Mouse (Mus musculus): ENCODE results near the gene Abhd13. TPM values are rescaled to one million over a fixed set of nuclear protein-coding genes. Genes with fewer than 3 reads are reported as not detected.

The Abhd13 gene
- polyA plus RNA-seq, 1 experiment, result 0.02 TPM

- peaks cover 14% of the 10 kb centered on the region for H3K36me3 ChIP-seq (ENCODE audit: control insufficient read depth)
These were observed 5.6 kb upstream of the Abhd13 start for GRCm38 (mm10) chr8:9971866-9972265.

GRCm38 (mm10) chr8:9975276-9975675 lies 2.2 kb upstream of the Abhd13 start:
- H3K4me3 ChIP-seq (replicated peaks), result peak overlapping the region; percentile 88
- no peaks in the 10 kb centered on the region for H3K9me3 ChIP-seq (ENCODE audit: control insufficient read depth, low read length)
- H3K27me3 ChIP-seq (ENCODE audit: control insufficient read depth), result no peaks in the 10 kb centered on the region
- H3K36me3 ChIP-seq (ENCODE audit: control insufficient read depth), result peaks cover 14% of the 10 kb centered on the region
- peaks cover 44% of the 10 kb centered on the region for H3K4me1 ChIP-seq (ENCODE audit: control insufficient read depth)
- TF ChIP-seq TAL1 (IDR thresholded peaks at IDR 0.05; ENCODE audit: low read length), result no peak
- TF ChIP-seq GATA1 (IDR thresholded peaks at IDR 0.05; ENCODE audit: low read length), result no peak

More at GRCm38 (mm10) chr8:9971866-9972265, 5.6 kb upstream of the Abhd13 start:
- peaks cover 16% of the 10 kb centered on the region for H3K4me1 ChIP-seq (ENCODE audit: control insufficient read depth)
- no peaks in the 10 kb centered on the region for H3K27me3 ChIP-seq (ENCODE audit: control insufficient read depth)
- TF ChIP-seq TAL1 (IDR thresholded peaks at IDR 0.05; ENCODE audit: low read length), result no peak
- TF ChIP-seq GATA1 (IDR thresholded peaks at IDR 0.05; ENCODE audit: low read length), result no peak
- H3K9me3 ChIP-seq (ENCODE audit: control insufficient read depth, low read length), result no peaks in the 10 kb centered on the region
- no peak overlapping the region for H3K4me3 ChIP-seq (replicated peaks)

GRCm38 (mm10) chr8:9975898-9976611 lies 1.5 kb upstream of the Abhd13 start:
- TF ChIP-seq TAL1 (IDR thresholded peaks at IDR 0.05; ENCODE audit: low read length) (no peak), GATA1 (IDR thresholded peaks at IDR 0.05; ENCODE audit: low read length) (no peak)
- Histone ChIP-seq H3K9me3 (ENCODE audit: control insufficient read depth, low read length) (no peaks in the 10 kb centered on the region), H3K36me3 (ENCODE audit: control insufficient read depth) (peaks cover 14% of the 10 kb centered on the region), H3K4me3 (replicated peaks) (peak overlapping the region; percentile 88), H3K4me1 (ENCODE audit: control insufficient read depth) (peaks cover 50% of the 10 kb centered on the region), H3K27me3 (ENCODE audit: control insufficient read depth) (no peaks in the 10 kb centered on the region)

- no peaks in the 10 kb centered on the region for H3K27me3 ChIP-seq (ENCODE audit: control insufficient read depth)
- peaks cover 51% of the 10 kb centered on the region for H3K4me1 ChIP-seq (ENCODE audit: control insufficient read depth)
- no peaks in the 10 kb centered on the region for H3K9me3 ChIP-seq (ENCODE audit: control insufficient read depth, low read length)
- no peak for TF ChIP-seq TAL1 (IDR thresholded peaks at IDR 0.05; ENCODE audit: low read length)
- peaks cover 17% of the 10 kb centered on the region for H3K36me3 ChIP-seq (ENCODE audit: control insufficient read depth)
- peak overlapping the region; percentile 88 for H3K4me3 ChIP-seq (replicated peaks)
These were observed 491 bp upstream of the Abhd13 start for GRCm38 (mm10) chr8:9977016-9977415.

GRCm38 (mm10) chr8:9978475-9979230 lies 1.1 kb downstream of the Abhd13 start:
- TF ChIP-seq TAL1 (IDR thresholded peaks at IDR 0.05; ENCODE audit: low read length), result no peak
- no peak for TF ChIP-seq GATA1 (IDR thresholded peaks at IDR 0.05; ENCODE audit: low read length)
- peak overlapping the region; percentile 88 for H3K4me3 ChIP-seq (replicated peaks)
- no peaks in the 10 kb centered on the region for H3K27me3 ChIP-seq (ENCODE audit: control insufficient read depth)
- peaks cover 51% of the 10 kb centered on the region for H3K4me1 ChIP-seq (ENCODE audit: control insufficient read depth)
- H3K9me3 ChIP-seq (ENCODE audit: control insufficient read depth, low read length), result no peaks in the 10 kb centered on the region
- peaks cover 20% of the 10 kb centered on the region for H3K36me3 ChIP-seq (ENCODE audit: control insufficient read depth)

GRCm38 (mm10) chr8:9979746-9980145 lies 2.2 kb downstream of the Abhd13 start:
- no peak overlapping the region for H3K4me3 ChIP-seq (replicated peaks)
- TF ChIP-seq TAL1 (IDR thresholded peaks at IDR 0.05; ENCODE audit: low read length), result no peak
- no peak for TF ChIP-seq GATA1 (IDR thresholded peaks at IDR 0.05; ENCODE audit: low read length)
- H3K4me1 ChIP-seq (ENCODE audit: control insufficient read depth), result peaks cover 51% of the 10 kb centered on the region
- H3K9me3 ChIP-seq (ENCODE audit: control insufficient read depth, low read length), result no peaks in the 10 kb centered on the region
- peaks cover 30% of the 10 kb centered on the region for H3K36me3 ChIP-seq (ENCODE audit: control insufficient read depth)
- H3K27me3 ChIP-seq (ENCODE audit: control insufficient read depth), result no peaks in the 10 kb centered on the region

GRCm38 (mm10) chr8:9980188-9980587 lies 2.7 kb downstream of the Abhd13 start:
- H3K9me3 ChIP-seq (ENCODE audit: control insufficient read depth, low read length), result no peaks in the 10 kb centered on the region
- H3K4me1 ChIP-seq (ENCODE audit: control insufficient read depth), result peaks cover 48% of the 10 kb centered on the region
- no peaks in the 10 kb centered on the region for H3K27me3 ChIP-seq (ENCODE audit: control insufficient read depth)
- TF ChIP-seq TAL1 (IDR thresholded peaks at IDR 0.05; ENCODE audit: low read length) (no peak), GATA1 (IDR thresholded peaks at IDR 0.05; ENCODE audit: low read length) (no peak)
- no peak overlapping the region for H3K4me3 ChIP-seq (replicated peaks)
- H3K36me3 ChIP-seq (ENCODE audit: control insufficient read depth), result peaks cover 30% of the 10 kb centered on the region

- Histone ChIP-seq H3K4me3 (replicated peaks) (no peak overlapping the region), H3K4me1 (ENCODE audit: control insufficient read depth) (no peaks in the 10 kb centered on the region), H3K9me3 (ENCODE audit: control insufficient read depth, low read length) (no peaks in the 10 kb centered on the region), H3K36me3 (ENCODE audit: control insufficient read depth) (no peaks in the 10 kb centered on the region), H3K27me3 (ENCODE audit: control insufficient read depth) (peaks cover 13% of the 10 kb centered on the region)
- TF ChIP-seq GATA1 (IDR thresholded peaks at IDR 0.05; ENCODE audit: low read length) (no peak), TAL1 (IDR thresholded peaks at IDR 0.05; ENCODE audit: low read length) (no peak)
These were observed 26.6 kb downstream of the Abhd13 start for GRCm38 (mm10) chr8:10004115-10004514.

GRCm38 (mm10) chr8:10006156-10006985 lies 28.9 kb downstream of the Abhd13 start, which contains the start of gene Tnfsf13b:
Tnfsf13b (plus strand) TSS chr8:10006467.
- no peaks in the 10 kb centered on the region for H3K4me1 ChIP-seq (ENCODE audit: control insufficient read depth)
- no peaks in the 10 kb centered on the region for H3K9me3 ChIP-seq (ENCODE audit: control insufficient read depth, low read length)
- no peaks in the 10 kb centered on the region for H3K36me3 ChIP-seq (ENCODE audit: control insufficient read depth)
- peaks cover 13% of the 10 kb centered on the region for H3K27me3 ChIP-seq (ENCODE audit: control insufficient read depth)
- TF ChIP-seq TAL1 (IDR thresholded peaks at IDR 0.05; ENCODE audit: low read length) (no peak), GATA1 (IDR thresholded peaks at IDR 0.05; ENCODE audit: low read length) (no peak)
- H3K4me3 ChIP-seq (replicated peaks), result no peak within 1 kb of the TSS

Measured in erythroblast, embryonic 14.5 days (primary cell).